Mouse (Mus musculus): ENCODE measurements at regions not wholly inside any gene's neighbourhood (a gene's known extent, or its start where the extent isn't known, plus 50 kb on each side); places are given as distances from the start of the nearest gene placed in this dataset.

DNA sequence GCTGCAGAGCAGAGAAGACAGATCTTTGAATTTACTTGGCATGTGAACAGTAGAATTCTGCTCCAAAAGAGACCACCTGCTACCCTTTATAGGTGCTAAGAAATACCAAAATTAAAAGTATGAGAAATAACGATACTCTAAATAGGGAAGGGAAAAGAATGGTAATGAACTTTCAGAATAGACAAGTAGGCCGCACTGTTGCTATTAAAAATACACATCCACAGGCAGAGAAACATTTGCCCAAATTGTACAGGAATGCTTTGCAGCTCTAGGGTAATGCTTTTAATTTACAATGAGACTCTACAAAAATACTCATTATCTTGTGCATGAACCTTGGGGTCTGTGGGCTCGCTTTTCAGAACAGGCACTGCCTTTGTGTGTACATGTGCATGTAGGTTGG lies 476.3 kb downstream of the D3Ertd751e start:
- TF ChIP-seq CTCF (IDR thresholded peaks at IDR 0.05; ENCODE audit: borderline replicate concordance, insufficient read depth, low read length) (no peak), POLR2A (IDR thresholded peaks at IDR 0.05; ENCODE audit: low read depth, low read length) (no peak)

Measured in embryonic fibroblast, embryonic 13.5 days (primary cell).